ENCODE assay signal across 9 mouse cellular contexts in the genomic region with DNA sequence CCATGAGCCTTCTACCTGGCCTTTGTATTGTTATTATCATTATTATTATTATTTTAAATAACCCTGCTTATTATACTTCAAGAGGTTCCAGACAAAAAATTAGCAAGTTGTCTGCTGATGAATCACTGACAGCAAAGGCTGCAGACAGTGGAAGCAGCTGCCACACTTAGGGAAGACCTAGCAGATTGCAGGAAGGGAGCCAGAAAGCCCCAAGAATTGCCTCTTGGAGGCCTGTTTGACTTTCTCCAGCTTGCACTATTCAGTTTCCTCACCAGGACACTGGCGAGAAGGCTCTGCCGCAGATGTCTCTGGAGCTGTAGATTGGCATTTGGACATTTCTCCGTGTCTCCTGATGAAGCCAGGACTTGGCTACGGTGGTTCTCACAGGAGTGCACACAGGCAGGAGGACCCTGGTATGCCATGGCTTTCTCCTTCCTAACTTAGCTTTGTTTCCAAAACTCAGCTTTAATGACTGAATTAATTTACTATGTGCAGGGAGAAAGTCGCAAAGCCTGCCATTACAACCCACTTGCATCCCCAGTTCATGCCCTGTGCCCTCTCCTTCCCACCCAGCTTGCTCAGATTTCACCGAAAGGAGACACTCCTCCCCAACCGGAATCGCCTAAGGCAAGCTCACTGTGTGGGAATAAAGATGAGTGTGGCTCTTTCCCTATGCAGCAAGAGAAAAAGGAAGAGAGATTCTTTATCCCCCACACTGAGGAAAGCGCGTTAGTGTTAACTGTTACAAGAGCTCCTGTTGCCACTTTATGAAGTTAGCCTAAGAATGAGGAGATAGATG.
DNase-seq lines count a peak whose midpoint lies in the region; ATAC-seq and TF ChIP-seq lines count a peak whose summit lies in the region.
"Had no signal": no experiment of that assay in that cellular context is flagged by ENCODE, and none has a peak within 500 bp of the region (broad histone marks: within the 10 kb centered on the region; RNA-seq: fewer than 3 reads in every experiment).

No protein-coding gene starts in this region.

- peak; percentile 86 for DNase-seq in heart, adult 11 months
- no peak for DNase-seq in heart, postnatal 25 days (ENCODE audit: low spot score)
- no peak for DNase-seq in spleen, adult 2 months (ENCODE audit: low read depth in 1 of 2, low spot score in 2 of 2)
- no peak for DNase-seq in spleen, adult 18-20 months
- DNase-seq in heart, postnatal 4 days = peak; percentile 36
- DNase-seq in urinary bladder, postnatal 36 days (ENCODE audit: low spot score in 2 of 2) = no peak
- DNase-seq in cerebellum, adult 8-10 months = no peak

- H3K27me3 ChIP-seq in spleen, adult 2 months (ENCODE audit: control insufficient read depth, insufficient read depth, low read length) = no peaks in the 10 kb centered on the region
- H3K27me3 ChIP-seq: CH12.LX had no signal

- no peak overlapping the region for H3K4me3 ChIP-seq in spleen, adult 2 months (ENCODE audit: extremely low read depth, insufficient read depth, insufficient read length)

- ATAC-seq in erythroblast, adult 5-6 weeks (replicated peaks; ENCODE audit: low FRiP score, poor library complexity, severe bottlenecking) = no peak

- no peaks in the 10 kb centered on the region for H3K36me3 ChIP-seq in spleen, adult 2 months (ENCODE audit: control insufficient read depth, insufficient read depth, low read length)

- H3K4me1 ChIP-seq in spleen, adult 2 months (ENCODE audit: control insufficient read depth, insufficient read depth, insufficient read length) = peaks cover 24% of the 10 kb centered on the region

- 90% methylated on average over 10 of the region's 10 CpGs for WGBS in spleen, adult 2 months

- TF ChIP-seq CTCF in spleen, adult 2 months (IDR thresholded peaks at IDR 0.05; ENCODE audit: extremely low read depth, insufficient read depth, insufficient read length, insufficient replicate concordance) = no peak

- H3K27ac ChIP-seq in spleen, adult 2 months (ENCODE audit: insufficient read depth, low read length) = peak overlapping the region; percentile 58

- intact Hi-C loops in heart, postnatal 25 days (cut with DNase I) = loop anchor here (10.0 kb wide), 5 partner anchors 145 to 465 kb away; a partner anchor contains a TSS

- no peak for TF ChIP-seq POLR2A in spleen, adult 2 months (IDR thresholded peaks at IDR 0.05; ENCODE audit: low read depth, low read length)

Comparison
In these comparisons a context has a peak if more than half of its experiments do, and no peak if none do; other contexts are left out.
1. DNase-seq: peak in heart, adult 11 months (single experiment) and heart, postnatal 4 days (single experiment); none in heart, postnatal 25 days (single experiment), spleen, adult 2 months (0 of 2), spleen, adult 18-20 months (0 of 2), urinary bladder, postnatal 36 days (0 of 2) and cerebellum, adult 8-10 months (single experiment).